Mouse (Mus musculus) liver, postnatal 0 days (tissue): ENCODE data around the gene Tfrc.

Experiments used
- CTCF ChIP-seq: sonication (generic); IDR thresholded peaks from 2 replicates; pipeline ENCODE4 v1.5.1; 2016; ENCODE audit warnings: antibody characterized with exemption, low read depth
- EP300 ChIP-seq: IDR thresholded peaks from 2 replicates; pipeline ENCODE4 v1.6.1; 2016; ENCODE audit warnings: antibody characterized with exemption, low read depth, mild to moderate bottlenecking

DNA sequence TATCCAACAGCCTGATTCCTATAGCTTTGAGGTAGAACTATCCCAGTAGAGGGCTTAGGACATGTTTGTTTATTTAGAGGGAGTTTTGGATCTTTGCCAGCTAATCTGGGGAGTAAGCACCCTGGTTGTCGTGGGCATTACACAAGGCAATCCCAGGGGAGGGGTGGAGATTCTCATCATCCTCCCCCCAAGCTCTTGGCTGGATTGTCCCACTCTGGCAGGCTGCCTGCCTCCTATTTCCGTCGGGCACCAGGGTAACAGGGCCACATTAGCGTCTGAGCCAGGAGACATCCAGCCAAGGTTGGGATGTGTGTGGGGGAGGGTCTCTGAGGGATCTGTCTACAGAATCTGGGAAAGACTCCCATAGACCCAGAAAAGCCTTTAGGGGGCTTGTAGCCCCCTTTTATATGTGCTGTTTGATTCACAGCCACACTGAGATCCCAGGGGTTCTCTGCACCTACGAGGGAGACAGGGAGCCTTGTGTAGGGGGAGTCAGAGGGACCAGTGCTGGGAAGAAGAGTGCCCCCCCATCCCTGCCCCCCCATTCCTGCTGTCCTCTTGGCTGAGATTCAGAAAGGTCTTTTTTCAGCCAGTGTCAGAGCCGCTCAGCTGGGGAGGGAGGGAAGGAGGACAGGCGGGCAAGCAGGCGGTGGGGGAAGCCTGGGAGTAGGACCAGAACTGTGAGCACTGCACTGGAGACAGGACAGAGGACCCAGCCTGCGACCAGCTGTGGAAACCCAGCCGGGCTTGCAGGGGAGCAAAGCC is 52.0 kb downstream of the Tfrc start:
- TF ChIP-seq CTCF (no peak), EP300 (no peak)
